Mouse (Mus musculus): ENCODE measurements around the gene Draxin.
"Not testable (repeated sequence)": the region's sequence is repeated elsewhere in the genome, so short reads cannot be mapped to it uniquely, and the experiment has no call there.

The Draxin gene

GRCm38 (mm10) chr4:148151267-148152168 is 21.0 kb upstream of the Draxin start, which contains the start of gene Fbxo6:
Gene Fbxo6, minus strand, starts transcription at chr4:148152140.
- peak; percentile 82 for DNase-seq (ENCODE audit: low spot score)

DNA sequence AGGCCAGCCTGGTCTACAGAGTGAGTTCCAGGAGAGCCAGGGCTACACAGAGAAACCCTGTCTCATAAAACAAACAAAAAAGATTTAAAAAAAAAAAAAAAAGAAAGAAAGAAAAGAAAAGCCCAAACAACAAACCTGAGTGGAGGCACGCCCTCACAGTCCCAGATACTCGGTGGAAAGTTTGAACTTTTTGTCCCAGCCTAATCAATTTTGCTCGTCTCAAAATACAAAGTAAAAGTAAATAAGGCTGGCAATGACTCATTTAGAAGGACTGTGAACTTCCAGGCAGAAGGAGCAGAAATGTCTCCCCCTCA is 20.4 kb upstream of the Draxin start:
- no peak for DNase-seq (ENCODE audit: low spot score)

DNA sequence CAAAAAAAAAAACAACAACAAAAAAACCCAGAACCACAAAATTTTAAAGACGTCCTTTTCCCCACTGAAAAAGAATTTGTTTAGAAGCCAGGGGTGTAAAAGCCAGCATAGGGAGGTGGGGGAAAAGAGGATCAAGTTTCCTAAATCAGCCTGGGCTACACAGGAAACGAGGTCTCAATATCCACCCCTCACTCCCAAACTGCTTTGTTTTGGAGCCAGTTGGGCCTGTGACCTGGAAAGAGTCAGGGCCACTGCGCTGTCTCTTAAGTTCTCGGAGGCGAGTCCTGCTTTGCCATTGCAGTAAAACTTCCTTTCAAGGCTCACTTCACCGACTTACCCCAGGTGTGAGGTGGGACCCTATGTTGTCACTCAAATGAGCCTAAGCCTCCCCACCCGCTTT is 19.7 kb upstream of the Draxin start:
- no peak for DNase-seq (ENCODE audit: low spot score)

GRCm38 (mm10) chr4:148149540-148149939 is 19.0 kb upstream of the Draxin start:
- no peak for DNase-seq (ENCODE audit: low spot score)

DNA sequence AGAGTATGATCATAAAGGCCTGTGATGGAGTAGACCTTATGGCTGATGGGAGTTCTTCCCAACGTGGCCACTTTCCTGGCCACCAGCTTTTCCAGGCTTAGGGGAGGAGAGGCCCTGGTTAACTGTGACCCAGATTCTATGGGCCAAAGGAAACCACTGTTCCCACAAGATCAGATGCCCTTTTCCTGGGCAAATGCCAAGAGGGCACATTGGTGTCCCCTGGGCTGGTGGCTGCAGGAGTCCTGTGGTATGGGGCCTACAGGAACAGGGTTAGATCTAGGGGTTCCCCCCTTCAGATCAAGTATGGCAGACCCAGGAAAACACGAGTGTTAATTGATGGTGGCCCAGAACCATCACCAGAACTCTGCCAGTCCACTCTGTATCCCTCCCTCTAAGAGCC is 17.2 kb upstream of the Draxin start:
- no peak for DNase-seq (ENCODE audit: low spot score)

- DNase-seq (ENCODE audit: low spot score): no peak
Measured at GRCm38 (mm10) chr4:148143721-148144120, 13.2 kb upstream of the Draxin start.

GRCm38 (mm10) chr4:148140098-148141011 is 9.9 kb upstream of the Draxin start:
- DNase-seq (ENCODE audit: low spot score): peak; percentile 90

DNA sequence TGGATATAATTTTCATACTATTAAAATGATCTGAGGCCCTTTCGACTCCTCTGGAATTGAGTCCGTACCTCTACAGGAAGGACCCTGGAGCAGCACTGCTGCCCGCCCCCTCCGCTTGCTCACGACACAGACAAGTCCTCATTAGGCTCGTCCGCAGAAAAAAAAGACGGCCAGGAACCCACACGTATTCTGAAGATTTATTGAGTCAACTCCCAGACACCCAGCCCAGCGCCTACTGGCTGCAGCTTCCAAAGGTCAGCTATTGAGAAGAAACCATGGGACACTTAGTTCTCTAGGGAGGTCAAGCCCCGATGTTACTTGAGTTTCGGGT is 9.2 kb upstream of the Draxin start:
- no peak for DNase-seq (ENCODE audit: low spot score)

DNA sequence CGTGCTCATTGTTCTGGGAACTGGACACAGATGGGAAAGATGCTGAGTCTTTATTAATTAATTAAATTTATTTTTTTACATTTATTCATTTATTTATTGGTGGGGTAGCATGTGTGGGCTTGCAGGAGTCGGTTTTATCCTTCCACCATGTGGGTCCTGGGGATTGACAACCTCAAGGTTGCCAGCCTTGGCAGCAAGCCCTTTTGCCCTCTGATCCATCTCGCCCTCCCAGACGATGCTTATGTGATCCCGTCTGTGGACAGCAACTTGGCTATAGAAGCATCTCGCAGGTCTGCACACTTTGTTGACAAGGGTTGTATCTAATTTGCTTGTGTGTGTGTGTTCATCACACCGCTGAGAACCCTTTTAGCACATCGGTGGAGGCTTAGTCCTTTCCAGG is 7.0 kb upstream of the Draxin start:
- DNase-seq (ENCODE audit: low spot score): no peak

- DNase-seq (ENCODE audit: low spot score): no peak
Measured at GRCm38 (mm10) chr4:148134988-148135387, 4.5 kb upstream of the Draxin start.

GRCm38 (mm10) chr4:148131497-148132081 is 1.1 kb upstream of the Draxin start:
- DNase-seq (ENCODE audit: low spot score): no peak

GRCm38 (mm10) chr4:148130133-148130532 is 365 bp downstream of the Draxin start, which contains the start of gene Mad2l2:
Gene Mad2l2, plus strand, starts transcription at chr4:148130384.
- DNase-seq (ENCODE audit: low spot score): no peak

- no peak for DNase-seq (ENCODE audit: low spot score)
Measured at GRCm38 (mm10) chr4:148128672-148129071, 1.8 kb downstream of the Draxin start.

DNA sequence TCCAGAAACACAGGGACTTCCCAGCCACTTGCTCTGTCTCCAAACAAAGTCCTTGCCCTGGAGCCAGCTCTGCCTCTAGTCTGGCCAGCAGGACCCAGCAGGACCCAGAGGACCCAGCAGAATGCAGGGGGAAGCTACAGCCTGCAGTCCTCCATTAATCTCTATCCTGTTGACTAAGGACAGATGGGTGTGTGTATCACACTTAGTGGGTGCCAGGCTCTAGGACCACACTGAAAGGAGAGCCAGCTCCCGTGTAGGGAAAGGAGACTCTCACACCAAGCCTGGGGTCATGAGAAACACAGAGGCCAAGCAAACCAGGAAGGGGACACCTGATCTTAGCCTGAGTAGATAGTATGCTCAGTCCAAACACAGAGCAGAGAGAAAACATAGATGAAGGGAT is 2.3 kb downstream of the Draxin start:
- no peak for DNase-seq (ENCODE audit: low spot score)

GRCm38 (mm10) chr4:148122694-148123066 is 7.8 kb downstream of the Draxin start:
- DNase-seq (ENCODE audit: low spot score): no peak

DNA sequence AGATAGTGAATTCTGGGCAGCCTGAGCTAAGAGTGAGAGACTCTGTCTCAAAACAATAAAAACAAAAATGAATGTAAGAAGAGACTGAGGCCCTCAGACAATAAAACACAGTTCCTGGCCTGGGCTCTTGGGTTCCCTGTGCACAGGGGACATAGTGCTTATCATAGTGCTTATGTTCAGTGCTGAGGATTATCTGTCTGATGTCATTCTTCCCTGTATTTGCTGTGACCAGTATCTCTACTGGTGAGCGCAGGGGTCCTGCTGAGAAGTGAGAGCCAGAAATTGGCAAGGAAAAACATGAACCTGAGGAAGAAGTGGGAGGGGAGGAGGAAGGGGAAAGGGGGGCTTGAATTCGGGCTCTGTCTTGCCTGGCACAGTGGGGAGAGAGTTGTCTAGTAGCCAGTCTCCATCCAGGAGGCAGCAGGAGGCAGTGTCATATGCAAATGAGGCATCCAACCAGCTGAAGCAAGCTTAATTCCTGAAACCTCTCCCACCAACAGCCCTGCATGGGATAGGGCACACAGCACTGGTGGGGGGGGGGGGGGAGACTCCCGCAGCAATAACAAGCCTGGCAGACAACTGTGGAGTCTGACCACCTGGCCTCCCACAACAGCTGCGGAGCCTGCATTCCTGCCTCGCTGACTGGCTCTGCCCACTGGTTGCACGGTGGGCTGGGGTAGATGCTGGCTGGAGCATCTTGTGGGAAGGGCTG is 8.4 kb downstream of the Draxin start:
- no peak for DNase-seq (ENCODE audit: low spot score)

DNA sequence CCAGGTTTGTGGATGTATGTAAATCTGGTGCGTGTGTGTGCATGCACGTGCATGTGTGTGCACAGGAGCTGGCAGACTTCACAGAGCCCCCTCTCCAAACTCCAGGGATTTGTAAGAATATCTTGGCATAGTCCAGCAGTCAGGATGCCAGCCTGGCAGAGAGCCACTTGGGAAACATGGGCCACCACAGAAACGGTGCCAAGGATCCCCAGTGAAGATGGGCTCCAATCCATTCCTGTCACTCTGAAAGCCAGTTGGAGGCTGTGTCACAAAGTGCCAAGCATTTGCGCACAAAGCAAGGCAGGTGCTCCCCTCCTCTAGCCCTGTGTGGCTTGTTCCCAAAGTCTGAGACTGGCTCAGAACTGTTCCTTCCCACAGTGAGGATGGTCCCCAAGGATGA is 9.1 kb downstream of the Draxin start:
- DNase-seq (ENCODE audit: low spot score): no peak

DNA sequence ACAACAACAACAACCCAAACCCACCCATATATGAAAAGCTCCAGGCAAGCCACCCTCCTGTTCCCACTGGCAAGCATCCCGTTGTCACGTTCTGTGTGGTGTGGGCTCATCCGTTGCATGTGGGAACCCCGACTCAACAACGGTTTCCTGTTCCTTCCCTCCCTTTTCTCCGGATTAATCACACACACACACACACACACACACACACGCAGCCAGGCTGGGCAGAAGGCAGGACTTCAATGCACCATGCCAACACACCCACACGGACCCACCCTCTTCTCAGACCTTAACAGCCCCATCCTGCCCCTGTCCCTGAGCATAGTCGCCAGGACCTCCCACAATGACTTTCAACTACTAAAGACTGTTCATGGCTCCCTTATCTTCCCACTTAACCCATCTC is 9.9 kb downstream of the Draxin start:
- DNase-seq (ENCODE audit: low spot score): no peak

GRCm38 (mm10) chr4:148119578-148119977 is 10.9 kb downstream of the Draxin start:
- not testable (repeated sequence) for DNase-seq (ENCODE audit: low spot score)

DNA sequence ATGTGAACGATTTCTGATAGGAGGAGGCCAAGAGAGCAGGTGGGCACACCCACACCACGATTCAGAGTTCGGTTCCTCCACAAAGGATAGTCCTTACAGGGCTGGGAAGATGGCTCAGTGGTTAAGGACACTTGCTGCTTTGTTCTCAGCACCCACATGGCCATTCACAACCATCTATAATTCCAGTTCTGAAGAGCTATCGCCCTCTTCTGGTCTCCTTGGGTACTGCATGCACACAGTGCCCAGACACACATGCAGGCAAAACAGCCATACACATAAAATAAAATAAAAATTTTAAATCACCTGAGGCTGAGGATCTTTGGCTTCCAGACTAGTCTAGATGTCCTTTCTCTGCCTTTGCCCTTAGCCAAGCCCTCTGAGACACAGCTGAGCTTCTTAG is 13.1 kb downstream of the Draxin start:
- DNase-seq (ENCODE audit: low spot score): no peak

DNA sequence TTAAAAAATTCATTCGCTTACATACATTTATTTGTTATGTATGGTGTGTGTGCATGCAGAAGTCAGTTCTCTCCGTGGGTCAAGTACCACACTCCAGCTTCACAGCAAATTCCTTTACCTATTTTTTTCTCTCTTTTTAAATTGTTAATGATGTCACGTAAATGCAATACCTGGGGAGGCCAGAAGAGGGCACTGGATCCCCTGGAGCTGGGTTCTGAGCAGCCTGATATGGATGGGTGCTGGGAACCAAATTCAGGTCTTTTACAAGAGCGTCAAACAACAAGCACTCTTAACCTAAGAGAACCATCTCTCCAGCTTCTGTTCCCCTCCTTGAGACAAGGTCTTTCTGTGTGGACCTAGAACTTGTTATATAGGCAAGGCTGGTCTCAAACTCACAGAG is 13.8 kb downstream of the Draxin start:
- DNase-seq (ENCODE audit: low spot score): no peak

DNA sequence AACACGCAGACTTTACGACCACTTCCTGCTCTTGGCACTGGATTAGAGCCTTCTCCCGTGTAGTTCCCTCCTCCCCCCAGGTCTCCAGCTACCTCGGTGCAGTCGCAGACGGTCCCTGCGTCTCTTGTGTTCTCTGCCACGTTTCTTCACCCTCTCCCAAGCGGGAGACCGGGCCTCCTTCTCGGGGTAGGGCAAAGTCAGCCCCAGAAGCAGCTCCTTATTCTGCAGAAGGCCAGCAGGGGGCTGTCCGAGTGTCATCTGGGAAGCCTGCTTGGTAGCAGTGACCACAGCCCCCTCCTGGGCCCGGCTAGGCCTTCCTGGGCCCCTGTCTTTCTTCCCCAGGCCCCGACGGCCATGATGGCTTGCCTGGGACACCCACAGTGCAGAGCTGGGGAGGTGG is 15.0 kb downstream of the Draxin start:
- DNase-seq (ENCODE audit: low spot score): peak; percentile 42
